Comparison of ENCODE assay signal across 21 mouse cellular contexts in genomic region chr9:72037059-72037516, GRCm38 (mm10).
DNase-seq lines count a peak whose midpoint lies in the region; ATAC-seq lines count a peak whose summit lies in the region.
"Had no signal": no experiment of that assay in that cellular context is flagged by ENCODE, and none has a peak within 500 bp of the region (broad histone marks: within the 10 kb centered on the region; RNA-seq: fewer than 3 reads in every experiment).

No protein-coding gene starts in this region.

- no peak overlapping the region for H3K27ac ChIP-seq in forebrain, embryonic 13.5 days
- no peak overlapping the region for H3K27ac ChIP-seq in forebrain, embryonic 12.5 days
- H3K27ac ChIP-seq in liver, embryonic 11.5 days (ENCODE audit: low read depth, low read length) = peak overlapping the region; percentile 33; the same call in 1 of the 2 replicates
- H3K27ac ChIP-seq: embryonic facial prominence, embryonic 10.5 days; limb, embryonic 15.5 days; midbrain, embryonic 12.5 days had no signal

- DNase-seq in adipocyte (ENCODE audit: low spot score) = peak; percentile 41
- DNase-seq in liver, embryonic 11.5 days (ENCODE audit: low spot score) = no peak
- DNase-seq in layer of hippocampus, postnatal 25 days (ENCODE audit: extremely low spot score in 1 of 2, low spot score in 1 of 2) = no peak
- no peak for DNase-seq in left cerebral cortex, postnatal 25 days (ENCODE audit: low spot score in 2 of 2)
- DNase-seq: adrenal gland, postnatal 36 days; cerebellum, adult 9-11 months; kidney, adult 18-20 months; lung, postnatal 10 days; retina, postnatal 1 day; right cerebral cortex, postnatal 4 days; thymus, postnatal 25 days had no signal

- peaks cover 17% of the 10 kb centered on the region for H3K4me1 ChIP-seq in forebrain, embryonic 13.5 days
- H3K4me1 ChIP-seq in forebrain, embryonic 12.5 days = peaks cover 13% of the 10 kb centered on the region
- H3K4me1 ChIP-seq in liver, embryonic 11.5 days (replicated peaks; ENCODE audit: control insufficient read depth, insufficient read depth, low read length) = peaks cover 8% of the 10 kb centered on the region
- H3K4me1 ChIP-seq: embryonic facial prominence, embryonic 10.5 days had no signal

- intact Hi-C loops in left cerebral cortex, postnatal 25 days (cut with DNase I) = no loop called here

- no peak overlapping the region for H3K4me3 ChIP-seq in forebrain, embryonic 13.5 days
- H3K4me3 ChIP-seq in forebrain, embryonic 12.5 days (replicated peaks) = no peak overlapping the region
- H3K4me3 ChIP-seq in liver, embryonic 11.5 days (ENCODE audit: low read depth, low read length) = no peak overlapping the region
- H3K4me3 ChIP-seq: embryonic facial prominence, embryonic 10.5 days; limb, embryonic 15.5 days; midbrain, embryonic 12.5 days had no signal

- no peaks in the 10 kb centered on the region for H3K27me3 ChIP-seq in forebrain, embryonic 13.5 days
- H3K27me3 ChIP-seq in forebrain, embryonic 12.5 days = no peaks in the 10 kb centered on the region
- H3K27me3 ChIP-seq in liver, embryonic 11.5 days (replicated peaks; ENCODE audit: control insufficient read depth, insufficient read depth, low read length) = no peaks in the 10 kb centered on the region
- H3K27me3 ChIP-seq: limb, embryonic 15.5 days; midbrain, embryonic 12.5 days; Patski had no signal

- ATAC-seq in forebrain, embryonic 13.5 days = 0 out of 2 replicates have a peak, but pooled peaks have one; percentile 36
- ATAC-seq in forebrain, embryonic 12.5 days (ENCODE audit: low FRiP score) = no peak
- peak; percentile 86 for ATAC-seq in liver, embryonic 11.5 days (replicated peaks; ENCODE audit: low FRiP score)
- peak; percentile 89 for ATAC-seq in megakaryocyte-erythroid progenitor cell, adult 5-6 weeks (replicated peaks; ENCODE audit: low FRiP score, low TSS enrichment, poor library complexity, severe bottlenecking)
- ATAC-seq in cerebellum, adult (ENCODE audit: insufficient number of reproducible peaks, low FRiP score, low TSS enrichment) = no peak
- ATAC-seq: activated CD4-positive, CD25-positive, alpha-beta regulatory T cell, adult 4 months; Patski had no signal

- H3K9me3 ChIP-seq in forebrain, embryonic 13.5 days (replicated peaks) = no peaks in the 10 kb centered on the region
- H3K9me3 ChIP-seq in forebrain, embryonic 12.5 days = no peaks in the 10 kb centered on the region
- no peaks in the 10 kb centered on the region for H3K9me3 ChIP-seq in liver, embryonic 11.5 days (ENCODE audit: control insufficient read depth, low read length)
- H3K9me3 ChIP-seq: embryonic facial prominence, embryonic 10.5 days; limb, embryonic 15.5 days; midbrain, embryonic 12.5 days had no signal

- H3K4me2 ChIP-seq in forebrain, embryonic 13.5 days = no peak overlapping the region
- H3K4me2 ChIP-seq in forebrain, embryonic 12.5 days = no peak overlapping the region
- H3K4me2 ChIP-seq in liver, embryonic 11.5 days = peak overlapping the region; percentile 28
- H3K4me2 ChIP-seq: heart, embryonic 11.5 days; limb, embryonic 15.5 days; midbrain, embryonic 12.5 days had no signal

- H3K9ac ChIP-seq in forebrain, embryonic 13.5 days = no peak overlapping the region
- H3K9ac ChIP-seq in forebrain, embryonic 12.5 days = no peak overlapping the region
- no peak overlapping the region for H3K9ac ChIP-seq in liver, embryonic 11.5 days (ENCODE audit: low read depth, low read length)
- H3K9ac ChIP-seq: limb, embryonic 15.5 days; midbrain, embryonic 12.5 days had no signal

- 72% methylated on average over 2 of the region's 2 CpGs for WGBS in forebrain, embryonic 13.5 days
- 74% methylated on average over 2 of the region's 2 CpGs for WGBS in forebrain, embryonic 12.5 days
- 67% methylated on average over 2 of the region's 2 CpGs for WGBS in liver, embryonic 11.5 days

- no peaks in the 10 kb centered on the region for H3K36me3 ChIP-seq in forebrain, embryonic 13.5 days (ENCODE audit: poor library complexity, severe bottlenecking)
- no peaks in the 10 kb centered on the region for H3K36me3 ChIP-seq in forebrain, embryonic 12.5 days (replicated peaks)
- H3K36me3 ChIP-seq in liver, embryonic 11.5 days (ENCODE audit: control insufficient read depth, insufficient read depth, low read length) = no peaks in the 10 kb centered on the region
- H3K36me3 ChIP-seq: embryonic facial prominence, embryonic 10.5 days; limb, embryonic 15.5 days; midbrain, embryonic 12.5 days had no signal

Comparison
In these comparisons a context has a peak if more than half of its experiments do, and no peak if none do; other contexts are left out.
1. ATAC-seq: peak in forebrain, embryonic 13.5 days (single experiment), liver, embryonic 11.5 days (single experiment) and megakaryocyte-erythroid progenitor cell, adult 5-6 weeks (single experiment); none in forebrain, embryonic 12.5 days (single experiment) and cerebellum, adult (single experiment).